Mouse (Mus musculus) yolk sac, embryonic 10.5 days (tissue): ENCODE measurements around the gene Enoph1.

Experiments
- DNase-seq: peaks from one replicate; pipeline ENCODE4 v3.0.0-alpha.2; 2017; ENCODE audit warnings: low spot score

Gene Enoph1

GRCm38 (mm10) chr5:100039602-100040142, at the start of gene Enoph1, which contains the start of gene Hnrnpdl:
Gene Enoph1 (plus strand): TSS chr5:100039985.
Gene Hnrnpdl (minus strand): TSS chr5:100039664.
- peak; percentile 98 for DNase-seq

- DNase-seq: peak; percentile 71
Observed at GRCm38 (mm10) chr5:99994166-99994565, 45.6 kb upstream of the Enoph1 start.

- peak; percentile 5 for DNase-seq
Observed at GRCm38 (mm10) chr5:99994680-99995079, 45.1 kb upstream of the Enoph1 start.

GRCm38 (mm10) chr5:100000048-100000447, 39.7 kb upstream of the Enoph1 start:
- no peak for DNase-seq

- DNase-seq: no peak
Observed at GRCm38 (mm10) chr5:100000500-100000899, 39.3 kb upstream of the Enoph1 start.

- no peak for DNase-seq
Observed at GRCm38 (mm10) chr5:100003895-100004294, 35.9 kb upstream of the Enoph1 start.

- no peak for DNase-seq
Observed at GRCm38 (mm10) chr5:100005431-100005830, 34.4 kb upstream of the Enoph1 start.

GRCm38 (mm10) chr5:100005896-100006295, 33.9 kb upstream of the Enoph1 start:
- no peak for DNase-seq

GRCm38 (mm10) chr5:100006324-100007039, 33.3 kb upstream of the Enoph1 start:
- DNase-seq: no peak

GRCm38 (mm10) chr5:100007040-100007375, 32.8 kb upstream of the Enoph1 start:
- DNase-seq: peak; percentile 6

- no peak for DNase-seq
Observed at GRCm38 (mm10) chr5:100008485-100008884, 31.3 kb upstream of the Enoph1 start.

- no peak for DNase-seq
Observed at GRCm38 (mm10) chr5:100012599-100012998, 27.2 kb upstream of the Enoph1 start.

- no peak for DNase-seq
Observed at GRCm38 (mm10) chr5:100020089-100020488, 19.7 kb upstream of the Enoph1 start.

- no peak for DNase-seq
Observed at GRCm38 (mm10) chr5:100024403-100024802, 15.4 kb upstream of the Enoph1 start.

- DNase-seq: no peak
Observed at GRCm38 (mm10) chr5:100024868-100025267, 14.9 kb upstream of the Enoph1 start.

GRCm38 (mm10) chr5:100030069-100030468, 9.7 kb upstream of the Enoph1 start:
- no peak for DNase-seq

- no peak for DNase-seq
Observed at GRCm38 (mm10) chr5:100032107-100032506, 7.7 kb upstream of the Enoph1 start.

GRCm38 (mm10) chr5:100032646-100033045, 7.1 kb upstream of the Enoph1 start:
- no peak for DNase-seq

- DNase-seq: no peak
Observed at GRCm38 (mm10) chr5:100035950-100036349, 3.8 kb upstream of the Enoph1 start.

- no peak for DNase-seq
Observed at GRCm38 (mm10) chr5:100036681-100037080, 3.1 kb upstream of the Enoph1 start.

GRCm38 (mm10) chr5:100037965-100038713, 1.6 kb upstream of the Enoph1 start:
- DNase-seq: peak; percentile 89

- DNase-seq: peak; percentile 95
Observed at GRCm38 (mm10) chr5:100038714-100039601, 827 bp upstream of the Enoph1 start.
